Mouse (Mus musculus) common myeloid progenitor, adult 5-6 weeks (primary cell): ENCODE data around the gene Vmn2r99. TPM values are rescaled to one million over a fixed set of nuclear protein-coding genes. Genes with fewer than 3 reads are reported as not detected.

Experiments used
- ATAC-seq: replicated peaks from 2 replicates; pipeline ENCODE4 v1.8.0; 2016; ENCODE audit warnings: low read depth, mild to moderate bottlenecking, moderate TSS enrichment, inconsistent platforms; ENCODE audit not compliant: poor library complexity, severe bottlenecking
- total RNA-seq: library from RNA; stranded (forward); fragments of 200-1000, 187-1606 nt; gene quantifications from 2 replicates; pipeline ENCODE4 v1.2.3, GENCODE M21; 2017

The Vmn2r99 gene
- not detected in 2 replicates for total RNA-seq

GRCm38 (mm10) chr17:19361649-19362048 is at the start of gene Vmn2r99:
Gene Vmn2r99 (plus strand): TSS chr17:19361949.
- no peak for ATAC-seq

GRCm38 (mm10) chr17:19437623-19438022 is 75.9 kb downstream of the Vmn2r99 start:
- ATAC-seq, result no peak

- ATAC-seq, result no peak
Measured at GRCm38 (mm10) chr17:19444932-19445331, 83.2 kb downstream of the Vmn2r99 start.

Other genes starting within 250 kb of the Vmn2r99 start
- gene Vmn2r100, start 142.8 kb downstream of the Vmn2r99 start, total RNA-seq, result not detected in 2 replicates
- not detected in 2 replicates for gene Vmn2r101, start 215.3 kb downstream of the Vmn2r99 start, total RNA-seq